Mouse (Mus musculus): ENCODE data around the gene Snrpd3. TPM values are rescaled to one million over a fixed set of nuclear protein-coding genes. Genes with fewer than 3 reads are reported as not detected.
A peak's percentile ranks its signal among the peaks of the same experiment; 100 is the strongest.

Snrpd3 gene
- polyA plus RNA-seq, 1 experiment from 2014 or later: 70.2 TPM

- H3K27ac ChIP-seq (replicated peaks): no peak overlapping the region
- 66% methylated on average over 4 of the region's 4 CpGs for WGBS
- TF ChIP-seq EP300 (optimal IDR thresholded peaks at IDR 0.05): no peak
- TF ChIP-seq CTCF (IDR thresholded peaks at IDR 0.05; ENCODE audit: low read depth): no peak
Observed at GRCm38 (mm10) chr10:75481703-75482102, 35.6 kb upstream of the Snrpd3 start.

GRCm38 (mm10) chr10:75482271-75482670, 35.1 kb upstream of the Snrpd3 start:
- Histone ChIP-seq H3K36me3 (ENCODE audit: control insufficient read depth, insufficient read depth, low read length) (no peaks in the 10 kb centered on the region), H3K27ac (replicated peaks) (no peak overlapping the region), H3K4me3 (ENCODE audit: low read depth, low read length) (no peak overlapping the region), H3K4me1 (replicated peaks; ENCODE audit: control insufficient read depth, insufficient read depth) (no peaks in the 10 kb centered on the region), H3K27me3 (ENCODE audit: control insufficient read depth, insufficient read depth, low read length) (no peaks in the 10 kb centered on the region), H3K9ac (ENCODE audit: low read length) (no peak overlapping the region), H3K4me2 (replicated peaks; ENCODE audit: low read depth) (no peak overlapping the region), H3K9me3 (ENCODE audit: control insufficient read depth, low read length) (no peaks in the 10 kb centered on the region)
- ATAC-seq (ENCODE audit: low FRiP score, low TSS enrichment) (no peak), DNase-seq (ENCODE audit: low spot score) (no peak)
- TF ChIP-seq EP300 (optimal IDR thresholded peaks at IDR 0.05) (no peak), CTCF (IDR thresholded peaks at IDR 0.05; ENCODE audit: low read depth) (no peak)
- WGBS: 82% methylated on average over 5 of the region's 5 CpGs

More at GRCm38 (mm10) chr10:75481703-75482102, 35.6 kb upstream of the Snrpd3 start:
- H3K27me3 ChIP-seq (ENCODE audit: control insufficient read depth, insufficient read depth, low read length): no peaks in the 10 kb centered on the region
- H3K9ac ChIP-seq (ENCODE audit: low read length): no peak overlapping the region
- H3K4me3 ChIP-seq (ENCODE audit: low read depth, low read length): no peak overlapping the region
- H3K4me1 ChIP-seq (replicated peaks; ENCODE audit: control insufficient read depth, insufficient read depth): no peaks in the 10 kb centered on the region
- DNase-seq (ENCODE audit: low spot score) (no peak), ATAC-seq (ENCODE audit: low FRiP score, low TSS enrichment) (no peak)
- H3K9me3 ChIP-seq (ENCODE audit: control insufficient read depth, low read length): no peaks in the 10 kb centered on the region
- H3K36me3 ChIP-seq (ENCODE audit: control insufficient read depth, insufficient read depth, low read length): no peaks in the 10 kb centered on the region
- H3K4me2 ChIP-seq (replicated peaks; ENCODE audit: low read depth): no peak overlapping the region

GRCm38 (mm10) chr10:75482919-75483483, 34.4 kb upstream of the Snrpd3 start:
- Histone ChIP-seq H3K4me1 (replicated peaks; ENCODE audit: control insufficient read depth, insufficient read depth) (no peaks in the 10 kb centered on the region), H3K4me3 (ENCODE audit: low read depth, low read length) (no peak overlapping the region), H3K9ac (ENCODE audit: low read length) (no peak overlapping the region), H3K4me2 (replicated peaks; ENCODE audit: low read depth) (no peak overlapping the region), H3K27me3 (ENCODE audit: control insufficient read depth, insufficient read depth, low read length) (no peaks in the 10 kb centered on the region), H3K36me3 (ENCODE audit: control insufficient read depth, insufficient read depth, low read length) (no peaks in the 10 kb centered on the region), H3K27ac (replicated peaks) (no peak overlapping the region), H3K9me3 (ENCODE audit: control insufficient read depth, low read length) (no peaks in the 10 kb centered on the region)
- ATAC-seq (ENCODE audit: low FRiP score, low TSS enrichment): no peak
- TF ChIP-seq CTCF (IDR thresholded peaks at IDR 0.05; ENCODE audit: low read depth) (no peak), EP300 (optimal IDR thresholded peaks at IDR 0.05) (no peak)
- no peak for DNase-seq (ENCODE audit: low spot score)
- 89% methylated on average over 11 of the region's 11 CpGs for WGBS

- H3K4me3 ChIP-seq (ENCODE audit: low read depth, low read length): no peak overlapping the region
- H3K36me3 ChIP-seq (ENCODE audit: control insufficient read depth, insufficient read depth, low read length): no peaks in the 10 kb centered on the region
- H3K9ac ChIP-seq (ENCODE audit: low read length): no peak overlapping the region
- no peak overlapping the region for H3K4me2 ChIP-seq (replicated peaks; ENCODE audit: low read depth)
- H3K9me3 ChIP-seq (ENCODE audit: control insufficient read depth, low read length): no peaks in the 10 kb centered on the region
- DNase-seq (ENCODE audit: low spot score): no peak
- H3K27me3 ChIP-seq (ENCODE audit: control insufficient read depth, insufficient read depth, low read length): no peaks in the 10 kb centered on the region
- no peaks in the 10 kb centered on the region for H3K4me1 ChIP-seq (replicated peaks; ENCODE audit: control insufficient read depth, insufficient read depth)
- TF ChIP-seq EP300 (optimal IDR thresholded peaks at IDR 0.05): no peak
- no peak for TF ChIP-seq CTCF (IDR thresholded peaks at IDR 0.05; ENCODE audit: low read depth)
- WGBS: 87% methylated on average over 6 of the region's 6 CpGs
- no peak overlapping the region for H3K27ac ChIP-seq (replicated peaks)
- ATAC-seq (ENCODE audit: low FRiP score, low TSS enrichment): no peak
Observed at GRCm38 (mm10) chr10:75484066-75484465, 33.3 kb upstream of the Snrpd3 start.

GRCm38 (mm10) chr10:75484767-75485166, 32.6 kb upstream of the Snrpd3 start:
- no peak overlapping the region for H3K9ac ChIP-seq (ENCODE audit: low read length)
- H3K4me2 ChIP-seq (replicated peaks; ENCODE audit: low read depth): no peak overlapping the region
- no peaks in the 10 kb centered on the region for H3K36me3 ChIP-seq (ENCODE audit: control insufficient read depth, insufficient read depth, low read length)
- ATAC-seq (ENCODE audit: low FRiP score, low TSS enrichment): no peak
- 33% methylated on average over 6 of the region's 6 CpGs for WGBS
- no peaks in the 10 kb centered on the region for H3K9me3 ChIP-seq (ENCODE audit: control insufficient read depth, low read length)
- no peaks in the 10 kb centered on the region for H3K27me3 ChIP-seq (ENCODE audit: control insufficient read depth, insufficient read depth, low read length)
- no peak for DNase-seq (ENCODE audit: low spot score)
- no peak overlapping the region for H3K27ac ChIP-seq (replicated peaks)
- TF ChIP-seq CTCF (IDR thresholded peaks at IDR 0.05; ENCODE audit: low read depth) (no peak), EP300 (optimal IDR thresholded peaks at IDR 0.05) (no peak)
- H3K4me3 ChIP-seq (ENCODE audit: low read depth, low read length): no peak overlapping the region
- H3K4me1 ChIP-seq (replicated peaks; ENCODE audit: control insufficient read depth, insufficient read depth): no peaks in the 10 kb centered on the region

GRCm38 (mm10) chr10:75486086-75486979, 31.0 kb upstream of the Snrpd3 start:
- no peaks in the 10 kb centered on the region for H3K4me1 ChIP-seq (replicated peaks; ENCODE audit: control insufficient read depth, insufficient read depth)
- H3K9me3 ChIP-seq (ENCODE audit: control insufficient read depth, low read length): no peaks in the 10 kb centered on the region
- DNase-seq (ENCODE audit: low spot score) (peak; percentile 80), ATAC-seq (ENCODE audit: low FRiP score, low TSS enrichment) (peak; percentile 21; the same call in 1 of the 2 replicates)
- no peaks in the 10 kb centered on the region for H3K36me3 ChIP-seq (ENCODE audit: control insufficient read depth, insufficient read depth, low read length)
- 52% methylated on average over 9 of the region's 9 CpGs for WGBS
- TF ChIP-seq EP300 (optimal IDR thresholded peaks at IDR 0.05) (no peak), CTCF (IDR thresholded peaks at IDR 0.05; ENCODE audit: low read depth) (peak; percentile 97)
- H3K4me2 ChIP-seq (replicated peaks; ENCODE audit: low read depth): no peak overlapping the region
- H3K4me3 ChIP-seq (ENCODE audit: low read depth, low read length): no peak overlapping the region
- H3K27ac ChIP-seq (replicated peaks): no peak overlapping the region
- H3K27me3 ChIP-seq (ENCODE audit: control insufficient read depth, insufficient read depth, low read length): no peaks in the 10 kb centered on the region
- H3K9ac ChIP-seq (ENCODE audit: low read length): no peak overlapping the region
